Mouse (Mus musculus): ENCODE data around the gene Ccn5. TPM values are rescaled to one million over a fixed set of nuclear protein-coding genes. Genes with fewer than 3 reads are reported as not detected.

The Ccn5 gene
- polyA plus RNA-seq (2017; shearing (Covaris generic)): not detected

GRCm38 (mm10) chr2:163820607-163821006 is at the start of gene Ccn5:
TSS of gene Ccn5 (plus strand) at chr2:163820861.

GRCm38 (mm10) chr2:163853461-163853901 is 32.8 kb downstream of the Ccn5 start, which contains the start of gene Kcnk15:
TSS of gene Kcnk15 (plus strand) at chr2:163853651.

Other genes starting within 250 kb of the Ccn5 start
- 75.1 TPM for gene Ttpal, start 218.5 kb upstream of the Ccn5 start, polyA plus RNA-seq (2017; shearing (Covaris generic))
- 862 TPM for gene Serinc3, start 175.7 kb upstream of the Ccn5 start, polyA plus RNA-seq (2017; shearing (Covaris generic))
- gene Pkig, start 162.5 kb upstream of the Ccn5 start, polyA plus RNA-seq (2017; shearing (Covaris generic)): 6.1 TPM
- 11.9 TPM for gene Ada, start 70.6 kb upstream of the Ccn5 start, polyA plus RNA-seq (2017; shearing (Covaris generic))
- gene Kcnk15, start 32.8 kb downstream of the Ccn5 start, polyA plus RNA-seq (2017; shearing (Covaris generic)): not detected
- not detected for gene Rims4, start 97.8 kb downstream of the Ccn5 start, polyA plus RNA-seq (2017; shearing (Covaris generic))
- 89.5 TPM for gene Ywhab, start 174.1 kb downstream of the Ccn5 start, polyA plus RNA-seq (2017; shearing (Covaris generic))
- 4.6 TPM for gene Pabpc1l, start 204.6 kb downstream of the Ccn5 start, polyA plus RNA-seq (2017; shearing (Covaris generic))
- 309 TPM for gene Stk4, start 249.5 kb downstream of the Ccn5 start, polyA plus RNA-seq (2017; shearing (Covaris generic))